In genomic region chr5:125477533-125477932, GRCm38 (mm10) we compare ENCODE assay signal across 8 mouse cellular contexts. TPM values are rescaled to one million over a fixed set of nuclear protein-coding genes. Genes with fewer than 3 reads are reported as not detected.
DNase-seq lines count a peak whose midpoint lies in the region; ATAC-seq and TF ChIP-seq lines count a peak whose summit lies in the region.

No protein-coding gene starts in this region.

- H3K4me3 ChIP-seq in forebrain, embryonic 12.5 days (replicated peaks): peak overlapping the region; percentile 83; the same call in 1 of the 2 replicates
- H3K4me3 ChIP-seq in limb, embryonic 14.5 days (replicated peaks; ENCODE audit: low read length): no peak overlapping the region
- peak overlapping the region; percentile 81; the same call in 1 of the 2 replicates for H3K4me3 ChIP-seq in stomach, embryonic 14.5 days (ENCODE audit: low read depth, low read length)

- peaks cover 40% of the 10 kb centered on the region for H3K4me1 ChIP-seq in forebrain, embryonic 12.5 days
- peaks cover 17% of the 10 kb centered on the region for H3K4me1 ChIP-seq in limb, embryonic 14.5 days (ENCODE audit: control insufficient read depth, insufficient read depth, low read length)
- H3K4me1 ChIP-seq in stomach, embryonic 14.5 days (ENCODE audit: control insufficient read depth, insufficient read depth, low read length): peaks cover 23% of the 10 kb centered on the region

- H3K9me3 ChIP-seq in forebrain, embryonic 12.5 days: no peaks in the 10 kb centered on the region
- H3K9me3 ChIP-seq in limb, embryonic 14.5 days (ENCODE audit: control insufficient read depth, low read length): no peaks in the 10 kb centered on the region
- no peaks in the 10 kb centered on the region for H3K9me3 ChIP-seq in stomach, embryonic 14.5 days (ENCODE audit: control insufficient read depth, low read depth, low read length)

- H3K4me2 ChIP-seq in forebrain, embryonic 12.5 days: peak overlapping the region; percentile 91
- peak overlapping the region; percentile 78 for H3K4me2 ChIP-seq in limb, embryonic 14.5 days (replicated peaks; ENCODE audit: low read depth, low read length, severe bottlenecking)
- H3K4me2 ChIP-seq in stomach, embryonic 14.5 days (replicated peaks; ENCODE audit: low read depth, low read length): peak overlapping the region; percentile 85

- WGBS in forebrain, embryonic 12.5 days: 65% methylated on average over 7 of the region's 7 CpGs
- WGBS in limb, embryonic 14.5 days: 30% methylated on average over 7 of the region's 7 CpGs
- WGBS in stomach, embryonic 14.5 days: 62% methylated on average over 7 of the region's 7 CpGs

- no peak for ATAC-seq in forebrain, embryonic 12.5 days (ENCODE audit: low FRiP score)
- ATAC-seq in limb, embryonic 14.5 days (ENCODE audit: low FRiP score, low read depth): no peak
- ATAC-seq in stomach, embryonic 14.5 days (ENCODE audit: insufficient number of reproducible peaks, insufficient read depth, low FRiP score, low read depth): no peak

- peaks cover 8% of the 10 kb centered on the region for H3K36me3 ChIP-seq in forebrain, embryonic 12.5 days (replicated peaks)
- peaks cover 10% of the 10 kb centered on the region for H3K36me3 ChIP-seq in limb, embryonic 14.5 days (ENCODE audit: control insufficient read depth, insufficient read depth, low read length)
- no peaks in the 10 kb centered on the region for H3K36me3 ChIP-seq in stomach, embryonic 14.5 days (ENCODE audit: control insufficient read depth, insufficient read depth, low read length)

- TF ChIP-seq POLR2A in limb, embryonic 14.5 days (IDR thresholded peaks at IDR 0.05; ENCODE audit: borderline replicate concordance, extremely low read depth, insufficient read depth, insufficient read length): no peak

- H3K27ac ChIP-seq in forebrain, embryonic 12.5 days: no peak overlapping the region
- H3K27ac ChIP-seq in limb, embryonic 14.5 days (replicated peaks; ENCODE audit: low read depth, low read length): no peak overlapping the region
- no peak overlapping the region for H3K27ac ChIP-seq in stomach, embryonic 14.5 days (ENCODE audit: low read length)

- no peaks in the 10 kb centered on the region for H3K27me3 ChIP-seq in forebrain, embryonic 12.5 days
- no peaks in the 10 kb centered on the region for H3K27me3 ChIP-seq in limb, embryonic 14.5 days (ENCODE audit: control insufficient read depth, insufficient read depth, low read length)
- H3K27me3 ChIP-seq in stomach, embryonic 14.5 days (ENCODE audit: control insufficient read depth, insufficient read depth, low read length): no peaks in the 10 kb centered on the region

- peak; percentile 50 to 54 for DNase-seq in lung, adult 18-20 months
- DNase-seq in lung, postnatal 36 days: no peak
- no peak for DNase-seq in limb, embryonic 14.5 days (ENCODE audit: low spot score)
- no peak for DNase-seq in spleen, adult 12 weeks (ENCODE audit: low spot score)
- DNase-seq in kidney, postnatal 10 days: no peak
- no peak for DNase-seq in heart, postnatal 10 days

- no peak overlapping the region for H3K9ac ChIP-seq in forebrain, embryonic 12.5 days
- 0 out of 2 replicates have a peak overlapping the region, but pooled peaks have one; percentile 28 for H3K9ac ChIP-seq in limb, embryonic 14.5 days (ENCODE audit: low read depth, low read length, severe bottlenecking)
- no peak overlapping the region for H3K9ac ChIP-seq in stomach, embryonic 14.5 days (replicated peaks; ENCODE audit: low read depth, low read length)

- intact Hi-C loops in heart, postnatal 10 days (cut with DNase I): no loop called here

RNA-seq across cellular contexts. Expression of gene Aacs, which starts 1.9 kb away (rescaled TPM):
- polyA plus RNA-seq in forebrain, embryonic 12.5 days (2016; fragmentation: Nextera tagmentation; extraction: Ambion mirVana): 54.8 and 62.3 TPM in 2 replicates
- 35.5 and 42.4 TPM in 2 replicates for polyA plus RNA-seq in limb, embryonic 14.5 days (2012; rRNA removed)
- 35.9 and 43.3 TPM in 2 replicates for polyA plus RNA-seq in limb, embryonic 14.5 days (2014; fragmentation: Nextera tagmentation; extraction: Ambion mirVana)
- polyA plus RNA-seq in stomach, embryonic 14.5 days (2014; fragmentation: Nextera tagmentation; extraction: Ambion mirVana): 45.6 and 50.9 TPM in 2 replicates
- total RNA-seq in heart, postnatal 10 days (2021): 1 to 10 TPM; 4.8 to 5.0 TPM

RNA-seq across cellular contexts. Expression of gene Bri3bp, which starts 36.2 kb away (rescaled TPM):
- polyA plus RNA-seq in forebrain, embryonic 12.5 days (2016; fragmentation: Nextera tagmentation; extraction: Ambion mirVana): 37.4 and 43.0 TPM in 2 replicates
- polyA plus RNA-seq in limb, embryonic 14.5 days (2012; rRNA removed): 15.0 and 19.7 TPM in 2 replicates
- polyA plus RNA-seq in limb, embryonic 14.5 days (2014; fragmentation: Nextera tagmentation; extraction: Ambion mirVana): 30.0 and 34.5 TPM in 2 replicates
- 28.3 and 34.1 TPM in 2 replicates for polyA plus RNA-seq in stomach, embryonic 14.5 days (2014; fragmentation: Nextera tagmentation; extraction: Ambion mirVana)
- total RNA-seq in heart, postnatal 10 days (2021): 10 to 100 TPM; 56.4 to 62.5 TPM

RNA-seq across cellular contexts. Expression of gene Dhx37, which starts 43.6 kb away (rescaled TPM):
- polyA plus RNA-seq in forebrain, embryonic 12.5 days (2016; fragmentation: Nextera tagmentation; extraction: Ambion mirVana): 16.5 and 17.1 TPM in 2 replicates
- 21.9 and 25.5 TPM in 2 replicates for polyA plus RNA-seq in limb, embryonic 14.5 days (2012; rRNA removed)
- polyA plus RNA-seq in limb, embryonic 14.5 days (2014; fragmentation: Nextera tagmentation; extraction: Ambion mirVana): 5.4 and 8.9 TPM in 2 replicates
- polyA plus RNA-seq in stomach, embryonic 14.5 days (2014; fragmentation: Nextera tagmentation; extraction: Ambion mirVana): 7.5 and 9.2 TPM in 2 replicates
- total RNA-seq in heart, postnatal 10 days (2021): 10 to 100 TPM; 13.2 to 14.7 TPM

RNA-seq across cellular contexts. Expression of gene Tmem132b, which starts 54.0 kb away (rescaled TPM):
- polyA plus RNA-seq in forebrain, embryonic 12.5 days (2016; fragmentation: Nextera tagmentation; extraction: Ambion mirVana): 1.6 and 1.8 TPM in 2 replicates
- polyA plus RNA-seq in limb, embryonic 14.5 days (2012; rRNA removed): 0.23 and 0.36 TPM in 2 replicates
- polyA plus RNA-seq in limb, embryonic 14.5 days (2014; fragmentation: Nextera tagmentation; extraction: Ambion mirVana): 0.28 and 0.53 TPM in 2 replicates
- polyA plus RNA-seq in stomach, embryonic 14.5 days (2014; fragmentation: Nextera tagmentation; extraction: Ambion mirVana): 0.36 and 0.62 TPM in 2 replicates
- under 1 TPM in 1 of 2 experiments, not detected in 1; 0.02 TPM for total RNA-seq in heart, postnatal 10 days (2021)

Comparison
In these comparisons a context has a peak if more than half of its experiments do, and no peak if none do; other contexts are left out.
1. DNase-seq: peak in lung, adult 18-20 months (2 of 2); none in lung, postnatal 36 days (single experiment), limb, embryonic 14.5 days (single experiment), spleen, adult 12 weeks (single experiment), kidney, postnatal 10 days (single experiment) and heart, postnatal 10 days (0 of 2).
2. Peak in every context shown above with its lines, with median percentiles within 50 percentile points of each other: H3K4me2 ChIP-seq.